Mouse (Mus musculus): ENCODE results near the gene Dhh. TPM values are rescaled to one million over a fixed set of nuclear protein-coding genes. Genes with fewer than 3 reads are reported as not detected.

Dhh gene
- not detected for polyA plus RNA-seq (2017; shearing (Covaris generic))

DNA sequence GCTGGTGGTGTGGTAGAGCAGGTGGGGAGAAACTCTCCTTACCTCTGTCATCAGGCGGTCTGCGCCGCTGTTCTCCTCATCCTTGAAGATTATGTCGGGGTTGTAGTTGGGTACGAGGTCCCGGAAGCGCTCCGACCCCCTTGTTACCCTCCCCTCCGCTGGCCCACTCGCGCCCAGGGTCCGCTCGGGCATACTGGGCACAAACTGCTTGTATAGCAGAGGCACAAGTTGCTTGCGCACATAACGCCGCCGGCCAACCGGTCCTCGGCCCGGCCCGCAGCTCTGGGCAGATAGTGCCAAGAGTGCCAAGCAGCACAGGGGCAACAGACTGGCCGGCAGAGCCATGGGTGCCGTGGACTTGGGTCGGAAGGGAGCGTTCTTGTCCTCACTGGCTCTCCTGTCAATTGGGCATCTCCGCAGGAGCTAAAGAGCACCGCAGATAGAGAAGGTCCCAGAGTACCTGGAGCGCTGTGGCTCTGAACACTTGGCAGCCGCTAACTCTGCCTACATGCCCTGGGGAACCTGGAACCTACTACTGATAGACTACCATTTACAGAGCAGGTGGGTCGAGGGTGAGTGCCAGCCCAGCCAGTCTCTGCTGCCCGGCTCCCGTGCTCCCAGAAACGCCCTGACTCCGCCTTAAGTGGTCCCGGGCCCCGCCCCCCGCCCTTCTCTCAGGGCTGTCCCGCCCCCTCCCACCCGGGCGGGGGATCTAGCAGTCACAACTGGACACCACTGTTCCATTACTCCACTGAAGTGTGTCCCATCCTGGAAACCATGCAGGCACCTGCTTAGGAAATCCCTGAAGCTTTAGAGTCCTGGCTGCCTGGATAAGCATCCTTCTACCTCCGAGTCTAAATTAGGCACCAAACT is at the start of gene Dhh:
Gene Dhh (minus strand): TSS at position 613 of the 873 bp plus-strand sequence.

DNA sequence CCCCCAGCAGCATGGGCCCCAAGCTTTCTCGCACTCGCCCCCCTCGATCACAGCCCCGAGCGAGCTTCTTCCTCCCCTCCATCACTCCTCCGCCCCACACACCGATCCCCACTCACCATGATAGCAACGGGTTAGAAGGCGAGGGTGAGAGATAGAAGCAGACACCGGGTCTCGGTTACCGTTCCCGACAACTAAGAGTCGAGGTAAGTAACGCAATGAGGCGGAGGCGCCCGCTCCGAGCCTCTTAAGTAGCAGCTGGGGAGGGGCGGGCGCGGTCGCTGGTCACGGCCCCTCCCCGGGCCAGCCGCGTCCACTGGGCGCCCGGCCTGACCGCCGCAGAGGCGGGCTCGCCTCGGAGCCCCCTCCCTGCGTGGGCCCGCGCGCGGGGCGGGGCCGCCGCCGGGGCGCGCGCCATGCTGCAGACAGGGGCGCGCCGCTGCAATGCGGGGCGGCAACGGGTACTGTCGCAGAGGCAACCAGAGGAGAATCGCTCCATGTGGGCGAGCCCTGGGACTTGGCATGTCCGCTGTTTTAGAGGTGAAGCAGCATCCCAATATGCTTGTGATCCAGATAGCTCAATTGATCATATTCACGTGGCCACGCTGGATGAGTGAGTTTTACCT is 36.0 kb upstream of the Dhh start, which contains the start of gene Tuba1b:
Gene Tuba1b (minus strand): TSS at position 349 of the 623 bp plus-strand sequence.

DNA sequence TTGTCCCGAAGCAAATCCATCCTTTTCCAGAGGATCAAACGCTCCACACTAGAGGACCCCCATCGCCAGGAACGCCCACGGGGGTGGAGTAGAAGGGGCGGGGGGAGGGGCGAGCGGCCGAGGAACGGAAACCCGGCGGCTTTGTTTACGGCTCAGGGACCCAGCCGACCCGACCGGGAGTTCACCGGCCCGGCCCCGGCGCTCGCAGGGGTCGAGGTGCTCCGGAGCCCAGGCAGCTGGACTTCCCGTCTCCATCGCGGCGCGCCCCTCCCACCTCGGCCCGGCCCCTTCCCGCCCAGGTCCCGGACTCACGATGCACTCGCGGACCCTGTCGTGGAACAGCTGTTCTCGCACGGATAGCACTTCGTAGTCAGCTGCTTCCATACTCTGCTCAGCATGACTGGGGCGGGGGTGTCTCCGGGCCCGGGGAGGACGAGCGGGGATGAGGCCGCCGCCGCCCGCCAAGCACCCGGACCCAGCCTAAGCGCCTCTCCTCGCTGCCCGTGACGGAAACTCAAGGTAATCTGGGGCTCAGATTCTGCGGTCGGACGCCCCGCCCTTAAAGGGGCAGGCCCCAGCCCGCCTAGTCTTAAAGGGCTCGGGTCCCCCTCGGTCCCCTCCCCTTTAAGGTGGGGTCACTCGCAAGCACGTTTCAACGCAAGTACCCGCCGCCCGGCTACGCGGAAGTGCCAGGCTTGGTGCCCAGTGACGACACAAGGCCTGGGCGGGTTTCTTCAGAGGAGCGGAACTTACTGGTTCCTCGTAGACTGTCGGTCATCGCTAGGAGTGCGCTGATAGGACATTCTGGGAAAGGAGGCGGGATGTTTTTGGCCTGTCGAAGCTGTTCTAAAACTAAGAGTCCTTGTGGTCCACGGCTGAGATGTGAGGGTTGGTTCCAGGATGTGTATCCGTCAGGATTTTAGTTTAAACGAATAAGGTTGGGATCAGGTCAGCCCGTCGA is 19.5 kb upstream of the Dhh start, which contains the start of gene Lmbr1l:
Gene Lmbr1l (minus strand): TSS at position 694 of the 961 bp plus-strand sequence.

DNA sequence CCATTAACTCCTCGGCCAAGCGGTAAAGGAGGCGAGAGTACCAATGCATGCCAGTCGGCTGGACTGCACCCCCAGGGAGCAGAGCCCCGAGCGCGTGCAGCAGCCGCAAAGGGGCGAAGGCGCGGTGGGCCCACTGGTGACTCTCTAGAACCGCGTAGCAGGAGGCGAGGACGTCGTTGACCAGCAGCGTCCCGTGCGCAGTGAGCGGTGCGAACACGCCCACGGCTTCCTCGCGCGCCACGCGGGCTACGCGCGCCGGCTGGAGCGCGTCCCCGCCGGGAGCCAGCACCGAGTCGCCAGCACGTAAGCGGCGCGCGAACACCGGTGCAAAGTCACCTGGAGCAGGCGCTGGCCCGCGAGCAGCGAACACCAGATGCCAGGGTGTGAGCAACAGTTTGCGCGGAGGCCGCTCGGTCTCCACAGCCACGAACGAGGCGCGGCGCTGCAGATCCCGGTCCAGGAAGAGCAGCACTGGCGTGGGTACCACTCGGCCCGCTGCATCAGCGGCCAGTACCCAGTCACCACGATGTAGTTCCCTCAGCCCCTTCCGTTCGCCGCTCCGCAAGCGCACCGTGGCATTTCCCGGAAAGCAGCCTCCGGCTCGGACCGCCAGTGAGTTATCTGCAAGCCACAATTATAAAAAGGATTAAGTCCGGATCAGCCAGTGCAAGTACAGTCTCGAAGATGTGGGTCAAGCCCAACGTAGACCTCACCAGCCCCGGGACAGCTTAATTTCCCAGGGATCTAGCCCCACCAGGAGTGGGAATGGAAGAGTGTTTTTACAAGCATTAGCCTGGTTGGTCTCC is 4.2 kb downstream of the Dhh start, which contains the start of gene Rhebl1:
Gene Rhebl1 (minus strand): TSS at position 601 of the 806 bp plus-strand sequence.

DNA sequence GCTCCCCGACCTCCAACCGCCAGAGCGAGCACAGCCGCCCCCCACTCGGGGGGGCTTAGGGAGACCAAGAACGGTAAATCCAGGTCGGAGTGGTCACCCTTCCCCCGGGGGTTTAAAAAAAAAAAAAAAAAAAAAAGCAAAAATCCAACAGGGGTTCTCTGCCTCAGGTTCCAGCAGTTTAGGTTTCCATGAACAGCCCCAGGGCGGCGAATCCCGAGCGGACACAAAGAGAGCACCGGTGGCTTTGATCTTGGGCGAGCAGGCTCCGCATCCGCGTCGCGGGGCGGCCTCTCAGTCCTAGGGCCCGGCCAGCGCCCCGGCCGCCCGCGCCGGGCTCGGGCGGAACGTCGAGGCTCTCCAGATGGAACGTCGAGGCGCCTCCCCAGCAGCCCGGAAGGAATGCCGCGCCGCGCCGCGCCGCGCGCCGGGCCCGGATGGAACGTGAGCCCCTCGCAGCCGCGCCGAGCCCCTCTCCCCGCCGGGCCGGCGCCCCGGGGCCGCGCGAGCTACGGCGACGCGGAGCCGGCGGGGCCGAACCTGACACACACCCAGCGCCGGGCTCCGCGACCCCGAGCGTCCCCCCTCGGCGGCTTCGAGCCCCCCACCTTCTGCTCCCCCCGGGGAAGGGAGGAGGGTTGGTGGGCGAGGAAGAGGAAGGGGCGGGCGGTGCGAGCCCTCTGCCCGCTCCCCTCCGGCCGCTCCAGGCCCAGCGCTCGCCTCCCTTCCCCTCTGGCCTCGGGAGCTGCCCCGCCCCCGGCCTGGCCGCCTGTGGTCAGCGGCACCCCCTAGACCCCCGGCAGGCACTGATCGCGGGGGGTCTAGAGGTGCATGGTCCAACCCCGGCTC is 27.0 kb downstream of the Dhh start, which contains the start of gene Kmt2d:
Gene Kmt2d (minus strand): TSS at position 135 of the 846 bp plus-strand sequence.

Other genes starting within 250 kb of the Dhh start
- 35.7 TPM for gene Ddx23, start 235.6 kb downstream of the Dhh start, polyA plus RNA-seq (2017; shearing (Covaris generic))
- gene Rnd1, start 221.1 kb downstream of the Dhh start, polyA plus RNA-seq (2017; shearing (Covaris generic)): 1.3 TPM
- gene Ccdc65, start 190.3 kb downstream of the Dhh start, polyA plus RNA-seq (2017; shearing (Covaris generic)): not detected
- gene Fkbp11, start 170.3 kb downstream of the Dhh start, polyA plus RNA-seq (2017; shearing (Covaris generic)): 1.0 TPM
- gene Arf3, start 135.3 kb downstream of the Dhh start, polyA plus RNA-seq (2017; shearing (Covaris generic)): 71.9 TPM
- gene Wnt10b, start 120.4 kb downstream of the Dhh start, polyA plus RNA-seq (2017; shearing (Covaris generic)): not detected
- not detected for gene Wnt1, start 108.7 kb downstream of the Dhh start, polyA plus RNA-seq (2017; shearing (Covaris generic))
- gene Ddn, start 89.0 kb downstream of the Dhh start, polyA plus RNA-seq (2017; shearing (Covaris generic)): not detected
- 137 TPM for gene Prkag1, start 67.0 kb downstream of the Dhh start, polyA plus RNA-seq (2017; shearing (Covaris generic))
- gene Kmt2d, start 27.3 kb downstream of the Dhh start, polyA plus RNA-seq (2017; shearing (Covaris generic)): 24.0 TPM
- 17.4 TPM for gene Rhebl1, start 4.0 kb downstream of the Dhh start, polyA plus RNA-seq (2017; shearing (Covaris generic))
- 65.8 TPM for gene Lmbr1l, start 19.7 kb upstream of the Dhh start, polyA plus RNA-seq (2017; shearing (Covaris generic))
- 524 TPM for gene Tuba1b, start 36.0 kb upstream of the Dhh start, polyA plus RNA-seq (2017; shearing (Covaris generic))
- gene Gm49450, start 55.0 kb upstream of the Dhh start, polyA plus RNA-seq (2017; shearing (Covaris generic)): not detected
- 198 TPM for gene Tuba1a, start 55.2 kb upstream of the Dhh start, polyA plus RNA-seq (2017; shearing (Covaris generic))
- gene Tuba1c, start 131.4 kb upstream of the Dhh start, polyA plus RNA-seq (2017; shearing (Covaris generic)): 69.2 TPM
- not detected for gene Prph, start 156.6 kb upstream of the Dhh start, polyA plus RNA-seq (2017; shearing (Covaris generic))
- gene Troap, start 176.0 kb upstream of the Dhh start, polyA plus RNA-seq (2017; shearing (Covaris generic)): 1.5 TPM
- gene C1ql4, start 189.3 kb upstream of the Dhh start, polyA plus RNA-seq (2017; shearing (Covaris generic)): not detected
- gene Dnajc22, start 194.6 kb upstream of the Dhh start, polyA plus RNA-seq (2017; shearing (Covaris generic)): not detected
- not detected for gene Spats2, start 227.4 kb upstream of the Dhh start, polyA plus RNA-seq (2017; shearing (Covaris generic))

Data from inflammation-experienced regulatory T-cells, adult 16 weeks (primary cell).